Mouse (Mus musculus) neutrophil, adult 5-6 weeks (primary cell): ENCODE measurements at regions not wholly inside any gene's neighbourhood (a gene's known extent, or its start where the extent isn't known, plus 50 kb on each side); places are given as distances from the start of the nearest gene placed in this dataset.
A peak's percentile ranks its signal among the peaks of the same experiment; 100 is the strongest.

Experiments used
- ATAC-seq: fragments of 151-379, 151-347 bp; 2 replicates; pipeline ENCODE4 v1.8.0; 2017; ENCODE audit warnings: mild to moderate bottlenecking, moderate TSS enrichment; ENCODE audit not compliant: insufficient number of reproducible peaks, poor library complexity, low FRiP score, severe bottlenecking; ENCODE audit errors: extremely low read depth

GRCm38 (mm10) chr15:28081147-28081546 lies 55.5 kb upstream of the Trio start:
- ATAC-seq, result peak; percentile 30; the same call in 1 of the 2 replicates

- ATAC-seq, result no peak
These were observed 56.8 kb upstream of the Trio start for GRCm38 (mm10) chr15:28082411-28082810.

- ATAC-seq, result no peak
These were observed 80.3 kb upstream of the Trio start for GRCm38 (mm10) chr15:28105956-28106355.

- ATAC-seq, result no peak
These were observed 84.3 kb upstream of the Trio start for GRCm38 (mm10) chr15:28109916-28110315.

- no peak for ATAC-seq
These were observed 87.8 kb upstream of the Trio start for GRCm38 (mm10) chr15:28113491-28113890.

GRCm38 (mm10) chr15:28114180-28114747 lies 88.6 kb upstream of the Trio start:
- no peak for ATAC-seq

- ATAC-seq, result no peak
These were observed 76.7 kb upstream of the Dnah5 start for GRCm38 (mm10) chr15:28126846-28127245.

GRCm38 (mm10) chr15:28129536-28129935 lies 74.0 kb upstream of the Dnah5 start:
- ATAC-seq, result no peak

- ATAC-seq, result no peak
These were observed 72.0 kb upstream of the Dnah5 start for GRCm38 (mm10) chr15:28131546-28131945.

GRCm38 (mm10) chr15:28133171-28133810 lies 70.3 kb upstream of the Dnah5 start:
- no peak for ATAC-seq

GRCm38 (mm10) chr15:28134206-28134605 lies 69.3 kb upstream of the Dnah5 start:
- no peak for ATAC-seq

GRCm38 (mm10) chr15:28138806-28139205 lies 64.7 kb upstream of the Dnah5 start:
- ATAC-seq, result no peak

GRCm38 (mm10) chr15:28140301-28140700 lies 63.3 kb upstream of the Dnah5 start:
- ATAC-seq, result no peak

GRCm38 (mm10) chr15:28141345-28141744 lies 62.2 kb upstream of the Dnah5 start:
- ATAC-seq, result no peak

GRCm38 (mm10) chr15:28144217-28144616 lies 59.3 kb upstream of the Dnah5 start:
- no peak for ATAC-seq

- no peak for ATAC-seq
These were observed 58.7 kb upstream of the Dnah5 start for GRCm38 (mm10) chr15:28144846-28145245.

GRCm38 (mm10) chr15:28151678-28152077 lies 51.9 kb upstream of the Dnah5 start:
- ATAC-seq, result no peak
